Mouse (Mus musculus) neural tube, embryonic 15.5 days (tissue): ENCODE data around the gene Ttc23. TPM values are rescaled to one million over a fixed set of nuclear protein-coding genes. Genes with fewer than 3 reads are reported as not detected.

Source experiments
- ATAC-seq: fragments of 200-750 bp; cut with Nextera tagmentation; 2 replicates; pipeline ENCODE4 v1.8.0; 2017; ENCODE audit warnings: mild to moderate bottlenecking, moderate TSS enrichment, moderate library complexity; ENCODE audit not compliant: low FRiP score
- H3K27ac ChIP-seq: fragments of 300-500 bp; sonication (generic); replicated peaks from 2 replicates; pipeline ENCODE4 v1.5.1; 2015; ENCODE audit warnings: mild to moderate bottlenecking, inconsistent platforms
- H3K27me3 ChIP-seq: fragments of 300-500 bp; sonication (generic); replicated peaks from 2 replicates; pipeline ENCODE4 v1.6.1; 2015; ENCODE audit warnings: inconsistent platforms
- H3K36me3 ChIP-seq: fragments of 300-500 bp; sonication (generic); 2 replicates; pipeline ENCODE4 v1.6.1; 2015; ENCODE audit warnings: inconsistent platforms
- H3K4me1 ChIP-seq: fragments of 300-500 bp; sonication (generic); 2 replicates; pipeline ENCODE4 v1.6.1; 2015; ENCODE audit warnings: inconsistent platforms
- H3K4me2 ChIP-seq: fragments of 300-500 bp; sonication (generic); 2 replicates; pipeline ENCODE4 v1.6.1; 2015; ENCODE audit warnings: inconsistent platforms, mild to moderate bottlenecking, moderate library complexity
- H3K4me3 ChIP-seq: fragments of 300-500 bp; sonication (generic); replicated peaks from 2 replicates; pipeline ENCODE4 v1.5.1; 2015; ENCODE audit warnings: mild to moderate bottlenecking, inconsistent platforms
- H3K9ac ChIP-seq: fragments of 300-500 bp; sonication (generic); replicated peaks from 2 replicates; pipeline ENCODE4 v1.6.1; 2015; ENCODE audit warnings: mild to moderate bottlenecking, inconsistent platforms
- H3K9me3 ChIP-seq: fragments of 300-500 bp; sonication (generic); replicated peaks from 2 replicates; pipeline ENCODE4 v1.6.1; 2016; ENCODE audit warnings: inconsistent platforms
- WGBS: fragments of 180-500 bp; shearing (Covaris S2); methylation state at CpG from one replicate; pipeline ENCODE4 v1.1.7; 2015; ENCODE audit warnings: mixed read lengths; 5-methylcytosine and 5-hydroxymethylcytosine counted together
- polyA plus RNA-seq: library from polyadenylated mRNA; unstranded; fragments of >200 nt; fragmentation: Nextera tagmentation; extraction: Ambion mirVana; gene quantifications from 2 replicates; pipeline ENCODE4 v1.2.1, GENCODE M21; 2015

Ttc23 gene
- polyA plus RNA-seq, 1 experiment from 2014 or later, result 6.1 TPM

- H3K4me3 ChIP-seq, result no peak overlapping the region
- no peak overlapping the region for H3K4me2 ChIP-seq
- H3K4me1 ChIP-seq, result peaks cover 8% of the 10 kb centered on the region
- no peak for ATAC-seq
- no peak overlapping the region for H3K9ac ChIP-seq
- no peak overlapping the region for H3K27ac ChIP-seq
- no peaks in the 10 kb centered on the region for H3K36me3 ChIP-seq
- no peaks in the 10 kb centered on the region for H3K27me3 ChIP-seq
- H3K9me3 ChIP-seq, result no peaks in the 10 kb centered on the region
Measured at GRCm38 (mm10) chr7:67700846-67701245, 53.6 kb downstream of the Ttc23 start.

- 63% methylated on average over 17 of the region's 17 CpGs for WGBS
- no peak overlapping the region for H3K4me3 ChIP-seq
- H3K4me2 ChIP-seq, result no peak overlapping the region
- no peaks in the 10 kb centered on the region for H3K27me3 ChIP-seq
- no peaks in the 10 kb centered on the region for H3K9me3 ChIP-seq
- H3K36me3 ChIP-seq, result no peaks in the 10 kb centered on the region
- peaks cover 8% of the 10 kb centered on the region for H3K4me1 ChIP-seq
- H3K9ac ChIP-seq, result no peak overlapping the region
- H3K27ac ChIP-seq, result no peak overlapping the region
- no peak for ATAC-seq
Measured at GRCm38 (mm10) chr7:67701252-67701914, 54.2 kb downstream of the Ttc23 start.

- no peaks in the 10 kb centered on the region for H3K36me3 ChIP-seq
- no peak overlapping the region for H3K9ac ChIP-seq
- no peak for ATAC-seq
- no peak overlapping the region for H3K27ac ChIP-seq
- H3K4me1 ChIP-seq, result no peaks in the 10 kb centered on the region
- no peak overlapping the region for H3K4me3 ChIP-seq
- WGBS, result 78% methylated on average over 6 of the region's 6 CpGs
- no peaks in the 10 kb centered on the region for H3K27me3 ChIP-seq
- no peaks in the 10 kb centered on the region for H3K9me3 ChIP-seq
- no peak overlapping the region for H3K4me2 ChIP-seq
Measured at GRCm38 (mm10) chr7:67708160-67708559, 61.0 kb downstream of the Ttc23 start.

DNA sequence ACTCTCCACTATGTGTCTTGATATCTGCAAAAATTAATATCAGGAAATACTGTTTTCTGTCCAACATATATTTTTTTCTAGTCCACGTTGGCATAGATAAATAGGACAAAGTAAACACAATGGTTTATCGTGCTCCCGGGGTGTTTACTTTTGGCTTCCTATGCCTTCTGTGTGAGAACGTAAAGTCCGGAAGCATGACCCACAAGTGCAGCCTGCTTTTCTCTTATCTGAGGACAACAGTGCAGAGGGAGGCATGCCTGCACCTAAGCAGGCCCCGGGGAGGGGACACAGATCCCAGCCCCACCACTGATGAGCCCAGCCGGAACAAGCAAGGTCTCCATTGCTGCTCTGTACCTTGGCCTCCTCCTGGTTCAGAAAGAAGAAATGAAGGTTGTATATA, 63.0 kb downstream of the Ttc23 start:
- H3K9ac ChIP-seq, result no peak overlapping the region
- H3K4me3 ChIP-seq, result no peak overlapping the region
- H3K4me2 ChIP-seq, result no peak overlapping the region
- H3K27me3 ChIP-seq, result no peaks in the 10 kb centered on the region
- 83% methylated on average over 7 of the region's 7 CpGs for WGBS
- H3K4me1 ChIP-seq, result peaks cover 12% of the 10 kb centered on the region
- no peak for ATAC-seq
- no peak overlapping the region for H3K27ac ChIP-seq
- H3K9me3 ChIP-seq, result no peaks in the 10 kb centered on the region
- H3K36me3 ChIP-seq, result no peaks in the 10 kb centered on the region

- H3K27ac ChIP-seq, result peak overlapping the region; percentile 64
- 30% methylated on average over 19 of the region's 19 CpGs for WGBS
- H3K27me3 ChIP-seq, result no peaks in the 10 kb centered on the region
- H3K9ac ChIP-seq, result no peak overlapping the region
- ATAC-seq, result peak; percentile 75; the same call in 1 of the 2 replicates
- H3K4me1 ChIP-seq, result peaks cover 15% of the 10 kb centered on the region
- no peaks in the 10 kb centered on the region for H3K36me3 ChIP-seq
- H3K9me3 ChIP-seq, result no peaks in the 10 kb centered on the region
- H3K4me2 ChIP-seq, result peak overlapping the region; percentile 17; the same call in 1 of the 2 replicates
- H3K4me3 ChIP-seq, result no peak overlapping the region
Measured at GRCm38 (mm10) chr7:67713820-67714510, 66.8 kb downstream of the Ttc23 start.

DNA sequence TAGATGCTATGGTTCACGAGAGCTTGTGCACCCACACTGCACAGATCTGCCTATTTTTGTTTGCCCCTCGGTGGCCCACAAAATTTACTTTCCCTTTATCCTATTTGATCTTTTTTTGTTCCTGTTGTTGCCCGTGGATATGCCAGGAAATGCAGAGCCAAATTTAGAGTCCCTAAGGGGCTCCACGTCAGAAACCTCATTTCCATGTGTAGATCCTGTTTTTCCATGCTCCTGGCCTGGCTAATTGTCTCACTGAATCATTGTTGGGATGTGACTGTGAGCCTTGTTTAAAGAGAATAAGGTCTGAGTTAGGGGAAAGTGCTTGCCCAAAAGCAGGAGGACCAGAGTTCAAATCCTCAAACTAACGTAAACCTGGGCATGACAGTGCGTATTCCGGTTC, 68.0 kb downstream of the Ttc23 start:
- Histone ChIP-seq H3K9ac (no peak overlapping the region), H3K36me3 (no peaks in the 10 kb centered on the region), H3K27me3 (no peaks in the 10 kb centered on the region), H3K4me2 (no peak overlapping the region), H3K9me3 (no peaks in the 10 kb centered on the region), H3K4me1 (peaks cover 15% of the 10 kb centered on the region), H3K4me3 (no peak overlapping the region), H3K27ac (peak overlapping the region; percentile 64; the same call in 1 of the 2 replicates)
- no peak for ATAC-seq
- 60% methylated on average over 7 of the region's 7 CpGs for whole genome bisulfite sequencing

DNA sequence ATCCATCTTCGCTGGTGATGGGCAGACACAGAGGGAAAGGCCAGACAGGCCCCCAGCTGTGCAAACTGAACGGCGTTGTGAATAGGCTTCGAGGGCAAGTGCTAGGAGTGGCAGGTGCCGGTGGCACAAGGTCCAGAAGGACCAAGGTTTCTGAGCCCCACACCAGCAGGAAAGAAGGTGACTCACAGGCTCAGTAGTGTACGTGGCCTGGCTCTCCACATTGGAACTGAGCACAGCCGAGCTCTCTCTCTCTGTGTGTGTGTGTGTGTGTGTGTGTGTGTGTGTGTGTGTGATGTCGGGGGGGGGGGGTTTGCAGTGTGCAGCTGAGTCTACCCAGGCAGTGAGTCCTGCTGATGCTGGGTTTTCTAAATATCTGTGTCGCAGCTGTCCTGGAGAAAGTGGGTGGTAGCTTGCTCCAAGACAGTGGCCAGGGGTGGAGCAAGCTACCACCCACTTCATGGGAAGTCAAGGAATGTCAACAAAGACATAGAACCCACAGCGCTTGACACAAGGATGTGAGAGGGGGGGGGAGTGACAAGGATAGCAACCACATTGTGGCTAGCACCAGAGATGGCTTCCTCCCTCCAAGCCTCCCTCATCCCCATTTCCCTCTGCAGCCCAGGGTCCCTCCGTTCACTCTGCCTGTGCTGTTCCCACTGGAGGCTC, 69.1 kb downstream of the Ttc23 start:
- no peak overlapping the region for H3K9ac ChIP-seq
- no peaks in the 10 kb centered on the region for H3K36me3 ChIP-seq
- ATAC-seq, result no peak
- no peak overlapping the region for H3K4me2 ChIP-seq
- no peaks in the 10 kb centered on the region for H3K27me3 ChIP-seq
- no peak overlapping the region for H3K4me3 ChIP-seq
- no peaks in the 10 kb centered on the region for H3K9me3 ChIP-seq
- WGBS, result 56% methylated on average over 10 of the region's 11 CpGs
- no peak overlapping the region for H3K27ac ChIP-seq
- H3K4me1 ChIP-seq, result peaks cover 15% of the 10 kb centered on the region

- Histone ChIP-seq H3K4me1 (peaks cover 15% of the 10 kb centered on the region), H3K4me2 (no peak overlapping the region), H3K36me3 (no peaks in the 10 kb centered on the region), H3K4me3 (no peak overlapping the region), H3K27me3 (no peaks in the 10 kb centered on the region), H3K9ac (no peak overlapping the region), H3K27ac (no peak overlapping the region), H3K9me3 (no peaks in the 10 kb centered on the region)
- WGBS, result 91% methylated on average over 10 of the region's 10 CpGs
- no peak for ATAC-seq
Measured at GRCm38 (mm10) chr7:67716925-67717324, 69.7 kb downstream of the Ttc23 start.

DNA sequence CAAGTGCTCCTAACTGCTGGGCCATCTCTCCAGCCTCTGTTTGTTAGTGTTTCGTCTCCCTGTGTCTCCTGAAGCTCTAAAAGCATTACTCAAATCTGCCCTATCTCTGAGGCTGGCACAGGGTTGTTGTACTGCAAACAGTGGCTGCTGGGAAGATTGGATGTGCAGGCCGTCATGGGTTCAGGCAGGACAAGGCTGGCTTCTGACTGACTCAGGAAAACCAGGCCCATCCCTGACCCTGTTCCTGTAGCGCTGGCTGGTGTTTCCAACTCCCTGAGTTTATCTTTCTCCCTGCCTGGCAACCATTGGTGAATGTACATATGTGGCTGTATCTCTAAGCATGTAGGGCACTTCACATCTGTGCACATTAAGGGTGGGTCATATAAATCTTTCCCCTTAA, 70.3 kb downstream of the Ttc23 start:
- no peak for ATAC-seq
- no peak overlapping the region for H3K4me2 ChIP-seq
- no peaks in the 10 kb centered on the region for H3K36me3 ChIP-seq
- peaks cover 15% of the 10 kb centered on the region for H3K4me1 ChIP-seq
- H3K27ac ChIP-seq, result no peak overlapping the region
- H3K27me3 ChIP-seq, result no peaks in the 10 kb centered on the region
- H3K9me3 ChIP-seq, result no peaks in the 10 kb centered on the region
- 94% methylated on average over 3 of the region's 3 CpGs for WGBS
- no peak overlapping the region for H3K9ac ChIP-seq
- H3K4me3 ChIP-seq, result no peak overlapping the region

DNA sequence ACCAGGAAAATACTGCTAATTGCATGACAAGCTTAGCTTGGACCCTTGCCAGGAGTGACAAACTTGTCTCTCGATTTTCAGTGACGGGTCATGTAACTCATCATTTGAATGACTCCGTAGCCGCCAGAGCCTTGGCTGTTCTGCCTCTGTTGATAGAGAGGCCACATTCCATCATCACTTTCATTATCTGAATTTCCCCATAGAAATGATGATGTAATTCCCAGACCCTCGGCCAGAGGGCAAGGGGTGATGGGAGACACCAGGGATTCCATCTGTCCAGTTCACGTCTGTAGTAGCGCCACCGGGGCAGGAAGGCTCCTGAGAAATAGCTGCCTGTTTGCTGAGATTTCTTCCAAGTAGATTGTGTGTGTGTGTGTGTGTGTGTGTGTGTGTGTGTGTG, 71.6 kb downstream of the Ttc23 start:
- Histone ChIP-seq H3K36me3 (no peaks in the 10 kb centered on the region), H3K4me2 (no peak overlapping the region), H3K4me1 (peaks cover 14% of the 10 kb centered on the region), H3K4me3 (no peak overlapping the region), H3K9me3 (no peaks in the 10 kb centered on the region), H3K9ac (no peak overlapping the region), H3K27me3 (no peaks in the 10 kb centered on the region), H3K27ac (no peak overlapping the region)
- ATAC-seq, result no peak
- 68% methylated on average over 8 of the region's 8 CpGs for WGBS

DNA sequence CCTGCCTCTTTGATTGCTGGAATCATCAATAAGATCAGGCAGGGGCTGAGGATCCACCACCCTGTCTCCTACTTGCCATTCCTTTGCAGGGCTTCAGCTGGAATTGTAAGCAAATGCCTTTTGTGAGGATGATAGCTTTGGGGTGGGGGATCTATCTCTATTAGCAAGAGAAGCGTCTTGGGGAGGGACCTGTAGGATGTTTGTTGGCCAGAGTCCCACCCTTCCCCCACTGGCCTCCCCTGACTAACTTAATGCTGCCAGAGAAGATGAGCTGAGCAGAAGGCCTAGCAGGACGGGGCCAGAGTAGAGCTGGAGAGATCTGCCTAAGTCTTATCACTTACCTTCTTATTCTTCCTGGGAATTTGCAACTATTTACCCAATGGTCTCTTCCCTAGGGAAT, 75.0 kb downstream of the Ttc23 start:
- no peaks in the 10 kb centered on the region for H3K27me3 ChIP-seq
- no peaks in the 10 kb centered on the region for H3K9me3 ChIP-seq
- no peaks in the 10 kb centered on the region for H3K4me1 ChIP-seq
- no peak for ATAC-seq
- H3K27ac ChIP-seq, result no peak overlapping the region
- H3K9ac ChIP-seq, result no peak overlapping the region
- H3K4me2 ChIP-seq, result no peak overlapping the region
- H3K4me3 ChIP-seq, result no peak overlapping the region
- WGBS, result 40% methylated on average over 2 of the region's 2 CpGs
- no peaks in the 10 kb centered on the region for H3K36me3 ChIP-seq

DNA sequence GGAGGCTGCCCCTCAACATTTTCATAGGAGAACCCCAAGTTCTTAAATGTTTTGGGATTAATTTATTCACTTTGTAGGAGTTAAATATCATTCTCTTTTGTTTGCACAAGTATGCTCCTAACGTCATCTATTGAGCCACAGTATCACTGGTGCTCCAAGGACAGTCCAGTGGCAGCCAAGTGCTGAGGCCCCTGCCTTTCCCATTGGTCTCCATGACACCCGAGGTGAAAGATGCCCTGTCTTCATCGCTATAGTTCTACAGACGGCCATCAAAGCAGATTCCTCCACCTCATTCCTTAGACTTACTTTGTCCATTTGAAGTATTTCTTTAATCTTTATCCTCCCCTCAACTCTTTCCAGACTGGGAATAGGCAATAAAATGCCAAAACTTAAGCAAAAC, 77.3 kb downstream of the Ttc23 start:
- WGBS, result 60% methylated on average over 4 of the region's 4 CpGs
- Histone ChIP-seq H3K27me3 (no peaks in the 10 kb centered on the region), H3K4me3 (no peak overlapping the region), H3K36me3 (no peaks in the 10 kb centered on the region), H3K4me2 (no peak overlapping the region), H3K9ac (no peak overlapping the region), H3K4me1 (no peaks in the 10 kb centered on the region), H3K9me3 (no peaks in the 10 kb centered on the region), H3K27ac (no peak overlapping the region)
- no peak for ATAC-seq
